Mouse (Mus musculus) heart, postnatal 0 days (tissue): ENCODE measurements at regions not wholly inside any gene's neighbourhood (a gene's known extent, or its start where the extent isn't known, plus 50 kb on each side); places are given as distances from the start of the nearest gene placed in this dataset.

Source experiments
- CTCF ChIP-seq: IDR thresholded peaks from 2 replicates; pipeline ENCODE4 v1.5.1; 2016; ENCODE audit warnings: antibody characterized with exemption, control low read depth, low read depth
- EP300 ChIP-seq: IDR thresholded peaks from 2 replicates; pipeline ENCODE4 v1.6.1; 2016; ENCODE audit warnings: antibody characterized with exemption, low read depth

- TF ChIP-seq CTCF, result no peak
- TF ChIP-seq EP300, result no peak
Measured at GRCm38 (mm10) chr6:147947997-147948396, 99.1 kb upstream of the Far2 start.
